Mouse (Mus musculus) forebrain, embryonic 11.5 days (tissue): ENCODE measurements around the gene Gm49395. TPM values are rescaled to one million over a fixed set of nuclear protein-coding genes. Genes with fewer than 3 reads are reported as not detected.

Experiments used
- ATAC-seq: fragments of 200-750 bp; cut with Nextera tagmentation; replicated peaks from 2 replicates; pipeline ENCODE4 v1.8.0; 2017; ENCODE audit warnings: moderate TSS enrichment; ENCODE audit not compliant: low FRiP score
- DNase-seq: peaks from one replicate; pipeline ENCODE4 v3.0.0-alpha.2; 2017; ENCODE audit warnings: low spot score
- H3K27ac ChIP-seq: fragments of 300-500 bp; sonication (generic); 2 replicates; pipeline ENCODE4 v1.5.1; 2014; ENCODE audit warnings: low read depth, low read length
- H3K27me3 ChIP-seq: fragments of 300-500 bp; sonication (generic); 2 replicates; pipeline ENCODE4 v1.6.1; 2014; ENCODE audit warnings: mild to moderate bottlenecking, low read length, mixed read lengths; ENCODE audit not compliant: control insufficient read depth, insufficient read depth
- H3K36me3 ChIP-seq: fragments of 300-500 bp; sonication (generic); 2 replicates; pipeline ENCODE4 v1.6.1; 2014; ENCODE audit warnings: mild to moderate bottlenecking, low read length, moderate library complexity, mixed read lengths; ENCODE audit not compliant: control insufficient read depth, insufficient read depth
- H3K4me1 ChIP-seq: fragments of 300-500 bp; sonication (generic); replicated peaks from 2 replicates; pipeline ENCODE4 v1.6.1; 2014; ENCODE audit warnings: low read length, mixed read lengths; ENCODE audit not compliant: control insufficient read depth, insufficient read depth
- H3K4me2 ChIP-seq: fragments of 300-500 bp; sonication (generic); 2 replicates; pipeline ENCODE4 v1.6.1; 2014; ENCODE audit warnings: low read depth, mild to moderate bottlenecking, low read length, moderate library complexity, mixed read lengths; ENCODE audit not compliant: severe bottlenecking
- H3K4me3 ChIP-seq: fragments of 300-500 bp; sonication (generic); 2 replicates; pipeline ENCODE4 v1.5.1; 2014; ENCODE audit warnings: low read depth, low read length
- H3K9ac ChIP-seq: fragments of 300-500 bp; sonication (generic); 2 replicates; pipeline ENCODE4 v1.6.1; 2014; ENCODE audit warnings: low read length
- H3K9me3 ChIP-seq: fragments of 300-500 bp; sonication (generic); 2 replicates; pipeline ENCODE4 v1.6.1; 2016; ENCODE audit warnings: low read length, mixed read lengths; ENCODE audit not compliant: control insufficient read depth
- whole genome bisulfite sequencing: fragments of 180-500 bp; shearing (Covaris S2); extraction: QIAGEN DNeasy Blood & Tissue Kit; methylation state at CpG from one replicate; pipeline ENCODE4 v1.1.7; 2014; 5-methylcytosine and 5-hydroxymethylcytosine counted together
- polyA plus RNA-seq: library from polyadenylated mRNA; unstranded; fragments of >200 nt; fragmentation: Nextera tagmentation; extraction: Ambion mirVana; gene quantifications from 2 replicates; pipeline ENCODE4 v1.2.1, GENCODE M21; 2014

The Gm49395 gene
- polyA plus RNA-seq, 1 experiment from 2014 or later = 4.4 TPM

GRCm38 (mm10) chr13:115107436-115107835 lies 5.7 kb upstream of the Gm49395 start:
- 94% methylated on average over 8 of the region's 8 CpGs for WGBS
- no peaks in the 10 kb centered on the region; the same call in 1 of the 2 replicates for H3K27me3 ChIP-seq
- ATAC-seq (no peak), DNase-seq (no peak)
- no peak overlapping the region for H3K27ac ChIP-seq
- H3K9me3 ChIP-seq = no peaks in the 10 kb centered on the region
- H3K4me3 ChIP-seq = no peak overlapping the region
- H3K36me3 ChIP-seq = no peaks in the 10 kb centered on the region
- no peaks in the 10 kb centered on the region for H3K4me1 ChIP-seq
- no peak overlapping the region for H3K9ac ChIP-seq
- no peak overlapping the region for H3K4me2 ChIP-seq

GRCm38 (mm10) chr13:115106183-115106582 lies 4.5 kb upstream of the Gm49395 start:
- Histone ChIP-seq H3K9me3 (no peaks in the 10 kb centered on the region), H3K36me3 (no peaks in the 10 kb centered on the region), H3K9ac (no peak overlapping the region), H3K27ac (no peak overlapping the region), H3K4me2 (no peak overlapping the region), H3K4me3 (no peak overlapping the region), H3K4me1 (peaks cover 2% of the 10 kb centered on the region; the same call in 1 of the 2 replicates), H3K27me3 (peaks cover 4% of the 10 kb centered on the region)
- DNase-seq = no peak
- WGBS = 90% methylated on average over 10 of the region's 10 CpGs
- ATAC-seq = no peak

GRCm38 (mm10) chr13:115102754-115103153 lies 1.0 kb upstream of the Gm49395 start:
- H3K4me3 ChIP-seq = no peak overlapping the region
- H3K4me1 ChIP-seq = peaks cover 3% of the 10 kb centered on the region; the same call in 1 of the 2 replicates
- H3K27ac ChIP-seq = no peak overlapping the region
- ATAC-seq = no peak
- no peak for DNase-seq
- H3K36me3 ChIP-seq = no peaks in the 10 kb centered on the region
- peaks cover 7% of the 10 kb centered on the region for H3K27me3 ChIP-seq
- no peak overlapping the region for H3K9ac ChIP-seq
- H3K9me3 ChIP-seq = no peaks in the 10 kb centered on the region
- H3K4me2 ChIP-seq = no peak overlapping the region
- 96% methylated on average over 2 of the region's 2 CpGs for WGBS

- Histone ChIP-seq H3K4me1 (peaks cover 3% of the 10 kb centered on the region; the same call in 1 of the 2 replicates), H3K4me3 (peak overlapping the region; percentile 47), H3K36me3 (no peaks in the 10 kb centered on the region), H3K27ac (no peak overlapping the region), H3K27me3 (peaks cover 7% of the 10 kb centered on the region), H3K9ac (no peak overlapping the region), H3K4me2 (peak overlapping the region; percentile 91), H3K9me3 (no peaks in the 10 kb centered on the region)
- DNase-seq (no peak), ATAC-seq (no peak)
- WGBS = 19% methylated on average over 11 of the region's 11 CpGs
Measured at GRCm38 (mm10) chr13:115100381-115101177, 1.1 kb downstream of the Gm49395 start.

GRCm38 (mm10) chr13:115099381-115099780 lies 2.3 kb downstream of the Gm49395 start:
- Histone ChIP-seq H3K4me1 (peaks cover 3% of the 10 kb centered on the region; the same call in 1 of the 2 replicates), H3K36me3 (no peaks in the 10 kb centered on the region), H3K9ac (no peak overlapping the region), H3K27ac (no peak overlapping the region), H3K4me2 (no peak overlapping the region), H3K4me3 (no peak overlapping the region), H3K9me3 (no peaks in the 10 kb centered on the region), H3K27me3 (peaks cover 7% of the 10 kb centered on the region)
- WGBS = 86% methylated on average over 9 of the region's 9 CpGs
- DNase-seq (no peak), ATAC-seq (no peak)

GRCm38 (mm10) chr13:115098227-115098626 lies 3.5 kb downstream of the Gm49395 start:
- no peak for DNase-seq
- Histone ChIP-seq H3K36me3 (no peaks in the 10 kb centered on the region), H3K4me3 (no peak overlapping the region), H3K27me3 (peaks cover 7% of the 10 kb centered on the region), H3K9me3 (no peaks in the 10 kb centered on the region), H3K9ac (no peak overlapping the region), H3K4me2 (no peak overlapping the region), H3K27ac (no peak overlapping the region), H3K4me1 (peaks cover 3% of the 10 kb centered on the region; the same call in 1 of the 2 replicates)
- WGBS = 82% methylated on average over 3 of the region's 3 CpGs
- no peak for ATAC-seq

GRCm38 (mm10) chr13:115096965-115097364 lies 4.8 kb downstream of the Gm49395 start:
- Histone ChIP-seq H3K4me1 (peaks cover 3% of the 10 kb centered on the region; the same call in 1 of the 2 replicates), H3K4me3 (no peak overlapping the region), H3K4me2 (no peak overlapping the region), H3K27me3 (peaks cover 7% of the 10 kb centered on the region), H3K27ac (no peak overlapping the region), H3K9ac (no peak overlapping the region), H3K36me3 (no peaks in the 10 kb centered on the region), H3K9me3 (no peaks in the 10 kb centered on the region)
- ATAC-seq = no peak
- 61% methylated on average over 5 of the region's 5 CpGs for WGBS
- DNase-seq = no peak

- no peak overlapping the region for H3K4me2 ChIP-seq
- no peak overlapping the region for H3K4me3 ChIP-seq
- no peaks in the 10 kb centered on the region for H3K9me3 ChIP-seq
- H3K27ac ChIP-seq = no peak overlapping the region
- no peak for DNase-seq
- peaks cover 1% of the 10 kb centered on the region; the same call in 1 of the 2 replicates for H3K4me1 ChIP-seq
- peaks cover 3% of the 10 kb centered on the region for H3K27me3 ChIP-seq
- ATAC-seq = no peak
- WGBS = 71% methylated on average over 2 of the region's 2 CpGs
- H3K36me3 ChIP-seq = no peaks in the 10 kb centered on the region
- H3K9ac ChIP-seq = no peak overlapping the region
Measured at GRCm38 (mm10) chr13:115096216-115096615, 5.5 kb downstream of the Gm49395 start.

GRCm38 (mm10) chr13:115095392-115095791 lies 6.3 kb downstream of the Gm49395 start:
- H3K27me3 ChIP-seq = no peaks in the 10 kb centered on the region; the same call in 1 of the 2 replicates
- no peak overlapping the region for H3K4me3 ChIP-seq
- DNase-seq (no peak), ATAC-seq (no peak)
- no peak overlapping the region for H3K27ac ChIP-seq
- no peak overlapping the region for H3K9ac ChIP-seq
- H3K9me3 ChIP-seq = no peaks in the 10 kb centered on the region
- WGBS = 96% methylated on average over 2 of the region's 2 CpGs
- H3K4me2 ChIP-seq = no peak overlapping the region
- no peaks in the 10 kb centered on the region for H3K36me3 ChIP-seq
- no peaks in the 10 kb centered on the region for H3K4me1 ChIP-seq
